Mouse (Mus musculus) gastrocnemius, postnatal 14 days (tissue): ENCODE results near the gene Dennd4a. TPM values are rescaled to one million over a fixed set of nuclear protein-coding genes. Genes with fewer than 3 reads are reported as not detected.

ENCODE experiments used
- DNase-seq: peaks from one replicate; pipeline ENCODE4 v3.0.0; 2021; ENCODE audit warnings: mixed read lengths
- intact Hi-C: fragments of 180-260 bp; cut with DNase I; formaldehyde crosslinking; loops from one replicate; pipeline ENCODE4 v1.15.1; 2025; ENCODE audit warnings: low total_unique reads
- total RNA-seq, 2 experiments: library from RNA; stranded (reverse); gene quantifications; 2 replicates each; pipeline ENCODE4 v1.2.3; 2021

Dennd4a gene
- total RNA-seq, 2 experiments from 2014 or later: 5.0 to 6.4 TPM

GRCm38 (mm10) chr9:64940731-64941346 lies 129.7 kb downstream of the Dennd4a start:
- DNase-seq: no peak
- intact Hi-C loops: no loop called here

- intact Hi-C loops: no loop called here
- no peak for DNase-seq
Measured at GRCm38 (mm10) chr9:64941650-64942049, 130.5 kb downstream of the Dennd4a start.

GRCm38 (mm10) chr9:64943997-64944396 lies 132.9 kb downstream of the Dennd4a start:
- DNase-seq: no peak
- intact Hi-C loops: no loop called here

- DNase-seq: no peak
- intact Hi-C loops: no loop called here
Measured at GRCm38 (mm10) chr9:64947483-64948095, 136.4 kb downstream of the Dennd4a start.

- no peak for DNase-seq
- intact Hi-C loops: no loop called here
Measured at GRCm38 (mm10) chr9:64951161-64951657, 140.1 kb downstream of the Dennd4a start, which contains the start of gene Slc24a1. TSS of gene Slc24a1 (minus strand) at chr9:64951607.

GRCm38 (mm10) chr9:64952055-64952454 lies 140.9 kb downstream of the Dennd4a start:
- intact Hi-C loops: no loop called here
- no peak for DNase-seq

- no peak for DNase-seq
- intact Hi-C loops: no loop called here
Measured at GRCm38 (mm10) chr9:64953190-64953589, 142.1 kb downstream of the Dennd4a start.

GRCm38 (mm10) chr9:64956337-64956736 lies 145.2 kb downstream of the Dennd4a start:
- DNase-seq: no peak
- intact Hi-C loops: no loop called here

GRCm38 (mm10) chr9:64957276-64957675 lies 146.1 kb downstream of the Dennd4a start:
- no peak for DNase-seq
- intact Hi-C loops: no loop called here

- DNase-seq: peak; percentile 95
- intact Hi-C loops: no loop called here
Measured at GRCm38 (mm10) chr9:64960117-64960977, 149.2 kb downstream of the Dennd4a start, which contains the start of gene Ints14. TSS of gene Ints14 (plus strand) at chr9:64960905.

- intact Hi-C loops: no loop called here
Measured at GRCm38 (mm10) chr9:64960978-64961320, 149.8 kb downstream of the Dennd4a start.

More at GRCm38 (mm10) chr9:64960978-64961320, 149.8 kb downstream of the Dennd4a start:
- DNase-seq: no peak

Other genes starting within 250 kb of the Dennd4a start
- 100 to 1,000 TPM; 116 to 134 TPM for gene Rab11a, start 73.6 kb upstream of the Dennd4a start, total RNA-seq
- under 1 TPM in 1 of 2 experiments, not detected in 1; 0.04 TPM for gene Slc24a1, start 140.3 kb downstream of the Dennd4a start, total RNA-seq
- gene Ints14, start 149.6 kb downstream of the Dennd4a start, total RNA-seq: 10 to 100 TPM; 21.7 to 23.4 TPM
- gene Hacd3, start 210.4 kb downstream of the Dennd4a start, total RNA-seq: 10 to 100 TPM; 13.3 to 14.1 TPM
- 100 to 1,000 TPM; 102 to 112 TPM for gene Dpp8, start 221.1 kb downstream of the Dennd4a start, total RNA-seq